Mouse (Mus musculus): ENCODE measurements around the gene 6030498E09Rik. TPM values are rescaled to one million over a fixed set of nuclear protein-coding genes. Genes with fewer than 3 reads are reported as not detected.

Gene 6030498E09Rik
- polyA plus RNA-seq (2016; fragmentation: Nextera tagmentation; extraction: Ambion mirVana), result not detected in 2 replicates

- Histone ChIP-seq H3K4me1 (replicated peaks) (no peaks in the 10 kb centered on the region), H3K27ac (no peak within 1 kb of the TSS), H3K9me3 (no peaks in the 10 kb centered on the region), H3K4me3 (no peak within 1 kb of the TSS), H3K36me3 (no peaks in the 10 kb centered on the region), H3K27me3 (ENCODE audit: insufficient read depth, poor library complexity, severe bottlenecking) (no peaks in the 10 kb centered on the region)
- 80% methylated on average over 9 of the region's 9 CpGs for WGBS
- DNase-seq (ENCODE audit: low spot score), result no peak
These were observed at the start of gene 6030498E09Rik for GRCm38 (mm10) chrX:38772478-38772877. Gene 6030498E09Rik, plus strand, starts transcription at chrX:38772671.

GRCm38 (mm10) chrX:38730081-38730480 is 42.4 kb upstream of the 6030498E09Rik start:
- no peaks in the 10 kb centered on the region for H3K36me3 ChIP-seq
- H3K9me3 ChIP-seq, result no peaks in the 10 kb centered on the region
- no peaks in the 10 kb centered on the region for H3K27me3 ChIP-seq (ENCODE audit: insufficient read depth, poor library complexity, severe bottlenecking)
- WGBS, result 57% methylated on average over 5 of the region's 5 CpGs
- DNase-seq (ENCODE audit: low spot score), result no peak
- H3K4me3 ChIP-seq, result no peak overlapping the region
- H3K27ac ChIP-seq, result peak overlapping the region; percentile 8; the same call in 1 of the 2 replicates
- peaks cover 8% of the 10 kb centered on the region; the same call in 1 of the 2 replicates for H3K4me1 ChIP-seq (replicated peaks)

- peaks cover 8% of the 10 kb centered on the region; the same call in 1 of the 2 replicates for H3K4me1 ChIP-seq (replicated peaks)
- DNase-seq (ENCODE audit: low spot score), result no peak
- no peak overlapping the region for H3K4me3 ChIP-seq
- no peaks in the 10 kb centered on the region for H3K9me3 ChIP-seq
- H3K36me3 ChIP-seq, result no peaks in the 10 kb centered on the region
- WGBS, result 44% methylated on average over 2 of the region's 2 CpGs
- peak overlapping the region; percentile 8; the same call in 1 of the 2 replicates for H3K27ac ChIP-seq
- H3K27me3 ChIP-seq (ENCODE audit: insufficient read depth, poor library complexity, severe bottlenecking), result no peaks in the 10 kb centered on the region
These were observed 41.8 kb upstream of the 6030498E09Rik start for GRCm38 (mm10) chrX:38730639-38731038.

GRCm38 (mm10) chrX:38733683-38734082 is 38.8 kb upstream of the 6030498E09Rik start:
- no peak for DNase-seq (ENCODE audit: low spot score)
- WGBS, result 94% methylated on average over 5 of the region's 5 CpGs
- H3K4me3 ChIP-seq, result no peak overlapping the region
- peaks cover 8% of the 10 kb centered on the region; the same call in 1 of the 2 replicates for H3K4me1 ChIP-seq (replicated peaks)
- H3K27me3 ChIP-seq (ENCODE audit: insufficient read depth, poor library complexity, severe bottlenecking), result no peaks in the 10 kb centered on the region
- no peaks in the 10 kb centered on the region for H3K9me3 ChIP-seq
- no peaks in the 10 kb centered on the region for H3K36me3 ChIP-seq
- H3K27ac ChIP-seq, result no peak overlapping the region

- no peaks in the 10 kb centered on the region for H3K36me3 ChIP-seq
- H3K4me1 ChIP-seq (replicated peaks), result peaks cover 8% of the 10 kb centered on the region; the same call in 1 of the 2 replicates
- H3K27ac ChIP-seq, result no peak overlapping the region
- no peak for DNase-seq (ENCODE audit: low spot score)
- H3K9me3 ChIP-seq, result no peaks in the 10 kb centered on the region
- WGBS, result 65% methylated on average over 13 of the region's 13 CpGs
- H3K27me3 ChIP-seq (ENCODE audit: insufficient read depth, poor library complexity, severe bottlenecking), result no peaks in the 10 kb centered on the region
- H3K4me3 ChIP-seq, result no peak overlapping the region
These were observed 37.3 kb upstream of the 6030498E09Rik start for GRCm38 (mm10) chrX:38734916-38735880.

- DNase-seq (ENCODE audit: low spot score), result no peak
- H3K4me3 ChIP-seq, result no peak overlapping the region
- H3K27me3 ChIP-seq (ENCODE audit: insufficient read depth, poor library complexity, severe bottlenecking), result no peaks in the 10 kb centered on the region
- no peak overlapping the region for H3K27ac ChIP-seq
- 84% methylated on average over 2 of the region's 2 CpGs for WGBS
- no peaks in the 10 kb centered on the region for H3K9me3 ChIP-seq
- H3K36me3 ChIP-seq, result no peaks in the 10 kb centered on the region
- no peaks in the 10 kb centered on the region for H3K4me1 ChIP-seq (replicated peaks)
These were observed 1.0 kb upstream of the 6030498E09Rik start for GRCm38 (mm10) chrX:38771453-38771852.

- Histone ChIP-seq H3K4me3 (no peak overlapping the region), H3K27me3 (ENCODE audit: insufficient read depth, poor library complexity, severe bottlenecking) (no peaks in the 10 kb centered on the region), H3K27ac (no peak overlapping the region), H3K36me3 (no peaks in the 10 kb centered on the region), H3K9me3 (no peaks in the 10 kb centered on the region), H3K4me1 (replicated peaks) (no peaks in the 10 kb centered on the region)
- WGBS, result 52% methylated on average over 3 of the region's 3 CpGs
- DNase-seq (ENCODE audit: low spot score), result no peak
These were observed 585 bp upstream of the 6030498E09Rik start for GRCm38 (mm10) chrX:38771886-38772285.

GRCm38 (mm10) chrX:38794373-38794772 is 21.9 kb downstream of the 6030498E09Rik start:
- Histone ChIP-seq H3K27me3 (ENCODE audit: insufficient read depth, poor library complexity, severe bottlenecking) (no peaks in the 10 kb centered on the region), H3K4me3 (no peak overlapping the region), H3K9me3 (no peaks in the 10 kb centered on the region), H3K4me1 (replicated peaks) (no peaks in the 10 kb centered on the region), H3K27ac (no peak overlapping the region), H3K36me3 (no peaks in the 10 kb centered on the region)
- DNase-seq (ENCODE audit: low spot score), result no peak
- 76% methylated on average over 3 of the region's 3 CpGs for WGBS

GRCm38 (mm10) chrX:38813934-38814333 is 41.5 kb downstream of the 6030498E09Rik start:
- no peak for DNase-seq (ENCODE audit: low spot score)
- H3K36me3 ChIP-seq, result no peaks in the 10 kb centered on the region
- H3K27me3 ChIP-seq (ENCODE audit: insufficient read depth, poor library complexity, severe bottlenecking), result no peaks in the 10 kb centered on the region
- H3K27ac ChIP-seq, result no peak overlapping the region
- WGBS, result 58% methylated on average over 3 of the region's 3 CpGs
- no peaks in the 10 kb centered on the region for H3K4me1 ChIP-seq (replicated peaks)
- no peak overlapping the region for H3K4me3 ChIP-seq
- H3K9me3 ChIP-seq, result no peaks in the 10 kb centered on the region

- DNase-seq (ENCODE audit: low spot score), result no peak
- WGBS, result 80% methylated on average over 3 of the region's 3 CpGs
- no peaks in the 10 kb centered on the region for H3K4me1 ChIP-seq (replicated peaks)
These were observed 44.4 kb downstream of the 6030498E09Rik start for GRCm38 (mm10) chrX:38816841-38817240.

GRCm38 (mm10) chrX:38958571-38958970 is 186.1 kb downstream of the 6030498E09Rik start:
- Histone ChIP-seq H3K27ac (no peak overlapping the region), H3K9me3 (no peaks in the 10 kb centered on the region), H3K4me3 (no peak overlapping the region), H3K27me3 (ENCODE audit: insufficient read depth, poor library complexity, severe bottlenecking) (no peaks in the 10 kb centered on the region), H3K36me3 (no peaks in the 10 kb centered on the region), H3K4me1 (replicated peaks) (no peaks in the 10 kb centered on the region)
- DNase-seq (ENCODE audit: low spot score), result no peak
- 50% methylated on average over 1 of the region's 1 CpGs for WGBS

More at GRCm38 (mm10) chrX:38816841-38817240, 44.4 kb downstream of the 6030498E09Rik start:
- Histone ChIP-seq H3K36me3 (no peaks in the 10 kb centered on the region), H3K27me3 (ENCODE audit: insufficient read depth, poor library complexity, severe bottlenecking) (no peaks in the 10 kb centered on the region), H3K4me3 (no peak overlapping the region), H3K27ac (no peak overlapping the region), H3K9me3 (no peaks in the 10 kb centered on the region)

- no peak overlapping the region for H3K4me3 ChIP-seq
- no peaks in the 10 kb centered on the region for H3K36me3 ChIP-seq
- no peak overlapping the region for H3K27ac ChIP-seq
- no peaks in the 10 kb centered on the region for H3K27me3 ChIP-seq (ENCODE audit: insufficient read depth, poor library complexity, severe bottlenecking)
- no peaks in the 10 kb centered on the region for H3K9me3 ChIP-seq
- 92% methylated on average over 5 of the region's 5 CpGs for WGBS
- H3K4me1 ChIP-seq (replicated peaks), result no peaks in the 10 kb centered on the region
- DNase-seq (ENCODE audit: low spot score), result no peak
These were observed 223.8 kb downstream of the 6030498E09Rik start for GRCm38 (mm10) chrX:38996265-38996664.

Measured in hindbrain, embryonic 10.5 days (tissue).